Mouse (Mus musculus) thymus, adult 2 months (tissue): Measurements from ENCODE around the gene Pla2g6. TPM values are rescaled to one million over a fixed set of nuclear protein-coding genes. Genes with fewer than 3 reads are reported as not detected.

Experiments
- DNase-seq: peaks from one replicate; pipeline ENCODE4 v3.0.0; 2021
- H3K27ac ChIP-seq: fragments of 200-500 bp; 2 replicates; pipeline ENCODE4 v1.5.1; 2012; ENCODE audit warnings: low read length, control low read depth; ENCODE audit not compliant: control insufficient read depth, insufficient read depth
- H3K27me3 ChIP-seq: fragments of 200-500 bp; 2 replicates; pipeline ENCODE4 v1.6.1; 2012; ENCODE audit warnings: mild to moderate bottlenecking, low read length, moderate library complexity, mixed read lengths; ENCODE audit not compliant: control insufficient read depth, insufficient read depth
- H3K36me3 ChIP-seq: fragments of 200-500 bp; 2 replicates; pipeline ENCODE4 v1.6.1; 2012; ENCODE audit warnings: mild to moderate bottlenecking, low read length, moderate library complexity; ENCODE audit not compliant: control insufficient read depth, insufficient read depth
- H3K4me1 ChIP-seq: fragments of 200-500 bp; replicated peaks from 2 replicates; pipeline ENCODE4 v1.6.1; 2012; ENCODE audit warnings: low read length; ENCODE audit not compliant: control insufficient read depth, insufficient read depth
- H3K4me3 ChIP-seq: fragments of 200-500 bp; 2 replicates; pipeline ENCODE4 v1.5.1; 2012; ENCODE audit warnings: mild to moderate bottlenecking, low read length, control low read depth, moderate library complexity; ENCODE audit not compliant: control insufficient read depth, insufficient read depth
- CTCF ChIP-seq: fragments of 200-500 bp; IDR thresholded peaks from 2 replicates; pipeline ENCODE4 v1.5.1; 2012; ENCODE audit warnings: mild to moderate bottlenecking, control low read depth, low read length, moderate library complexity, borderline replicate concordance; ENCODE audit not compliant: control insufficient read depth, poor library complexity, insufficient read depth; ENCODE audit errors: extremely low read depth
- POLR2A ChIP-seq: fragments of 200-500 bp; IDR thresholded peaks from 2 replicates; pipeline ENCODE4 v1.6.1; 2012; ENCODE audit warnings: mild to moderate bottlenecking, low read length, control low read depth, moderate library complexity; ENCODE audit not compliant: control insufficient read depth, poor library complexity, insufficient read depth; ENCODE audit errors: extremely low read depth
- WGBS: fragments of 180-500 bp; shearing (Covaris S2); methylation state at CpG from one replicate; pipeline ENCODE4 v1.1.7; 2018; 5-methylcytosine and 5-hydroxymethylcytosine counted together
- polyA plus RNA-seq: library from polyadenylated mRNA; depleted of rRNA; stranded (reverse); fragments of >200 nt; gene quantifications from 2 replicates; pipeline ENCODE4 v1.2.3, GENCODE M21; 2012

Pla2g6 gene
- polyA plus RNA-seq, 1 experiment, result 71.4 TPM

DNA sequence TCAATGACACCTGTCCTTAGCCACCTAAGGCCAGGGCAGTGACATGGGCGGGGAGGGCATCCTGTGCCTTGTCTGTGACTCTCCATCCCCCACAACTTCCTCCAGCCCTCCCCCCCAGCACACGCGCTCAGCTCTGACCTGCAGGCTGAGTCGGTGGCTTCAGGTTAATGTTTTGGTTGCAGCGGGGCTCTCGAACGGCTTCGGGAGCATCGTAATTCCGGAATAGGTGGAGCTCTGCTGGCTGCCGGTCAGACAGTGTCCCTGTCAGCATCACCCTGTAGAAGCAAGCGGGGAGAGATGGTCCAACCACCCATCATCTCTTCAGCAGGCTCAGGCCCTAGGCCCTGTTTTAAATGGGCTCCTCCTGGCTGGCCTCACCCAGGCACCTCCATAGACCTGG lies 38.7 kb downstream of the Pla2g6 start:
- no peaks in the 10 kb centered on the region for H3K27me3 ChIP-seq
- DNase-seq, result no peak
- WGBS, result 93% methylated on average over 12 of the region's 12 CpGs
- 0 out of 2 replicates have a peak, but pooled peaks cover 3% of the 10 kb centered on the region for H3K36me3 ChIP-seq
- H3K27ac ChIP-seq, result no peak overlapping the region
- TF ChIP-seq CTCF (no peak), POLR2A (no peak)
- H3K4me3 ChIP-seq, result no peak overlapping the region
- H3K4me1 ChIP-seq, result no peaks in the 10 kb centered on the region

DNA sequence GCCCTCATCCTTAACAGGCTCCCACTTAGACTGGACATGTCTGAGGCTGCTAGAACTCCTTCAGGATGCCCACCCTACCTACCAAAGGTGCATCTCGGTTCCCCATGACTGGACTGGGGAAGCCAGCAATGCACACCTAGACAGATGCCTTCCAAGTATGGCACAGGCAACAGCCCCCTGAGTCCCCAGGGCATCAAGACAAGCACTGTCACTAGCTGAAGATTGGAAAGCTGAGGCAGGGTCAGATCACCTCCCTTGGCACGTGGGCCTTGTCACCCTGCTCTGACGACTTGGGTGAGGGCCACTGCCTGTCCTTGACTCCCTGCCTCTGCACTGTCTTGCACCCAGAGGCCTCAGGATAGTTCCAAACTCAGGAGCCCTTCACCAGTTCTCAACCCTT lies 39.8 kb downstream of the Pla2g6 start:
- no peak overlapping the region for H3K4me3 ChIP-seq
- H3K36me3 ChIP-seq, result 0 out of 2 replicates have a peak, but pooled peaks cover 3% of the 10 kb centered on the region
- WGBS, result 91% methylated on average over 3 of the region's 3 CpGs
- TF ChIP-seq CTCF (no peak), POLR2A (no peak)
- H3K27me3 ChIP-seq, result no peaks in the 10 kb centered on the region
- DNase-seq, result no peak
- H3K27ac ChIP-seq, result no peak overlapping the region
- no peaks in the 10 kb centered on the region for H3K4me1 ChIP-seq

DNA sequence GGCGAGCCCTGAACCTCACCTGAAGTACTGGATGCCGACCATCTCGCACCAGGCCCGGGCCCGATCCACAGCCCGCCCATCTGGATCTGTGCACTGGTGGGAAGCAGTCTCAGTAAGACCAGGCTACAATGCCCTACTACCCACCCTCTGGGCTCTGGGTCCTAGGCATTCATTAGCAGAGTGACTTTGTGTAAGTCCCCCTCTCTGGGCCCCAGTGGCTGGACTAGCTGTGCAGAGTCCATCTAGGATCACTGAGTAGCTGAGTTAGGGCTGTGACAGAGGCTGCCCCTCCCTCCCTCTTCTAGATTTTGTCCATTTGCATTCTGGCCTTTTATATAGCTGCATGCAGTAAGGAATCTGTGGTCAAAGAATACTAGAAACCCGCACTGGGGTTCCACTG lies 41.1 kb downstream of the Pla2g6 start:
- 97% methylated on average over 7 of the region's 7 CpGs for WGBS
- no peak for DNase-seq

DNA sequence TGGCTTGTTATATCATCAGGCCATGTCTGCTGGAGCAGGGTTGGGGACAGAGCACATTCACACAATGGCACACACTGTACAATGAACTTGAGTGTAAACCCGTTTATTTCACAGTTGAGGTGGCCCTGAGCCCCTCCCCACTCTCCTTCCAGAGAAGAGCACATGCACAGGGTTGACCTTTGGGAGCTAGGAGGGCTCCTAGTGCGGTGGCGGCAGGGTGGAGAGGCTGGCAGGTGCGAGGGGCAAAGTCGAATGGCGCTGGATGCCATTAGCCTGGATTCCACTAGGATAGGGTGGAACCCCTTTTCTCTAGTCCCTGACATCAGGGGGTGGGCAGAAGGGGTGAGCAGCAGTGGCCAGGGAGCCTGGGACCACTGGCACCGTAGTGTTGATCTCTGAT lies 42.0 kb downstream of the Pla2g6 start:
- no peaks in the 10 kb centered on the region for H3K27me3 ChIP-seq
- no peak for DNase-seq
- H3K4me3 ChIP-seq, result no peak overlapping the region
- 96% methylated on average over 7 of the region's 7 CpGs for WGBS
- 0 out of 2 replicates have a peak, but pooled peaks cover 3% of the 10 kb centered on the region for H3K36me3 ChIP-seq
- no peak overlapping the region for H3K27ac ChIP-seq
- no peak for TF ChIP-seq POLR2A
- no peak for TF ChIP-seq CTCF
- H3K4me1 ChIP-seq, result peaks cover 6% of the 10 kb centered on the region

More for the DNA sequence above, 41.1 kb downstream of the Pla2g6 start:
- H3K27me3 ChIP-seq, result no peaks in the 10 kb centered on the region
- no peak overlapping the region for H3K4me3 ChIP-seq
- TF ChIP-seq CTCF (no peak), POLR2A (no peak)
- H3K27ac ChIP-seq, result no peak overlapping the region
- 0 out of 2 replicates have a peak, but pooled peaks cover 3% of the 10 kb centered on the region for H3K36me3 ChIP-seq
- H3K4me1 ChIP-seq, result no peaks in the 10 kb centered on the region

DNA sequence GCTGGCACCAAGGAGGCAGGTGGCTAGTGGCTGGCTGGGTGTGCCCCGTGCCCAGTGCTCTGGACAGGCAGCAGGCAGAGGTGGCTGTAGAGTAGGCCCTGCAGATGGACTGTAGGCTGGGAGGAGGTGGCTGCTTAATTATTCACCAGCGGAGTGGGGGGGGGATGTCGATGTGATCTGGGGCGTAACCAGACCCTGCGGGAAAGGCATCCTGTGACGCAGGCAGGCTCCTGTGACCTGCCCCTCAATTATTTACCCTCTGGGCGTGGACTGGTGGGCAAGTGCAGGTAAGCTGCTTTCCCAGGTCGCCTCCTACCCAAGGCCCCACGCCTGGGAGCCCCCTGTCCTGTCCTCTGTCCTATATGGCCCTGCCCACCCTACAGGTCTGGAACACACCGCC lies 42.8 kb downstream of the Pla2g6 start, which contains the start of gene Baiap2l2:
Gene Baiap2l2 (minus strand): TSS at position 139 of the 400 bp plus-strand sequence.
- no peak within 1 kb of the TSS for H3K27ac ChIP-seq
- 0 out of 2 replicates have a peak, but pooled peaks cover 3% of the 10 kb centered on the region for H3K36me3 ChIP-seq
- H3K4me3 ChIP-seq, result no peak within 1 kb of the TSS
- DNase-seq, result no peak
- H3K27me3 ChIP-seq, result no peaks in the 10 kb centered on the region
- 90% methylated on average over 10 of the region's 10 CpGs for WGBS
- peaks cover 12% of the 10 kb centered on the region for H3K4me1 ChIP-seq
- TF ChIP-seq CTCF, result no peak

DNA sequence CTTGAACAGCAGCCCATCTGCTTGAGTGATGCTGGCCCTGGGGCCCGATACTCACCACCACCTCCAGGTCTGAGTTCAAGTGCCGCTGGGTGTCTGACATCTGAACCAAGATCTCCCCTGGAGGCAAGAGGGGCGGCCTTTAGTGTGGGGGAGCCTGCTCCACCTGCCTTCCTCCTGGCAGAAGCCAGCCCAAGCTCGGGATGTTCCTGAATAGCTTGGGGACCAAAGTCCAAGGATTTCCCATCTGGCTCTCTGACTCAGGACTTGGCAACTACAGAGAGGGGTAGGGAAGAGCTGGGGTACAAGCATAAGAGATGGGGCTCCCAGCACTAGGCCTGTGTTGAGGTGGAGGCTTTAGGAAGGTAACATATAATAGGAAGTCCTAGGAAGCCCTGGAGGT lies 44.8 kb downstream of the Pla2g6 start:
- Histone ChIP-seq H3K4me3 (no peak overlapping the region), H3K27me3 (no peaks in the 10 kb centered on the region), H3K36me3 (0 out of 2 replicates have a peak, but pooled peaks cover 3% of the 10 kb centered on the region), H3K27ac (no peak overlapping the region), H3K4me1 (peaks cover 12% of the 10 kb centered on the region)
- WGBS, result 96% methylated on average over 4 of the region's 4 CpGs
- no peak for DNase-seq
- TF ChIP-seq CTCF (no peak), POLR2A (no peak)

DNA sequence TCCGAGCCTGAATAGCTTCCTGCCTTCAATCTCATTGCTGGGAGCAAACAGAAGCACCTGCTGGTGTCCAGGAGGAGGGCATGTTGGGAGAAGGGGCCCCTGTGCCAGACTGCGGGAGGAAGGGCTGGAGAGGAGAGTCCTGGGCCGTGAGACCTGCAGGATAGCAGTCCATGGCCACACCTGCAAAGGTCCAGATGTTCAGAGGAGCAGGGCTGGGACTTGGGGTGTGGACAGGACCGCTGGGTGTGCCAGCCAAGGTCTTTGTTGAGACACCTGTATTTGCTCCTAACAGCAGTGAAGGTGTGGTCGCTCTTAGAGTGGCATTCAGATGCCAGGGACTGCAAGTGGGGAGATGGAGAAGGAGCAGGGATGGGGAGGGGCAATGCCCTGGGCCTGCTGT lies 45.8 kb downstream of the Pla2g6 start:
- Histone ChIP-seq H3K36me3 (0 out of 2 replicates have a peak, but pooled peaks cover 3% of the 10 kb centered on the region), H3K4me1 (peaks cover 12% of the 10 kb centered on the region), H3K27me3 (no peaks in the 10 kb centered on the region), H3K4me3 (no peak overlapping the region), H3K27ac (no peak overlapping the region)
- no peak for DNase-seq
- TF ChIP-seq CTCF, result no peak
- no peak for TF ChIP-seq POLR2A
- WGBS, result 97% methylated on average over 5 of the region's 5 CpGs
